ENCODE assay signal across 12 mouse cellular contexts in genomic region chr9:92597776-92598175, GRCm38 (mm10). TPM values are rescaled to one million over a fixed set of nuclear protein-coding genes. Genes with fewer than 3 reads are reported as not detected.
DNase-seq lines count a peak whose midpoint lies in the region; ATAC-seq lines count a peak whose summit lies in the region.
"Had no signal": no experiment of that assay in that cellular context is flagged by ENCODE, and none has a peak within 500 bp of the region (broad histone marks: within the 10 kb centered on the region; RNA-seq: fewer than 3 reads in every experiment).

No protein-coding gene starts in this region.

- DNase-seq in heart, adult 8-10 months (ENCODE audit: low spot score) = peak; percentile 30
- no peak for DNase-seq in heart, postnatal 25 days (ENCODE audit: low spot score)
- peak; percentile 34 for DNase-seq in adrenal gland, postnatal 10 days
- no peak for DNase-seq in hindbrain, embryonic 11.5 days (ENCODE audit: low spot score)
- no peak for DNase-seq in right cerebral cortex, postnatal 14 days
- no peak for DNase-seq in left cerebral cortex, postnatal 10 days (ENCODE audit: extremely low spot score in 1 of 2, low spot score in 2 of 2)
- DNase-seq: cerebellum, postnatal 36 days; heart, postnatal 10 days had no signal

- no peak overlapping the region for H3K27ac ChIP-seq in embryonic facial prominence, embryonic 12.5 days
- H3K27ac ChIP-seq in limb, embryonic 13.5 days = no peak overlapping the region
- H3K27ac ChIP-seq in hindbrain, embryonic 11.5 days (ENCODE audit: low read depth, low read length) = no peak overlapping the region
- H3K27ac ChIP-seq: lung, embryonic 15.5 days had no signal

- peaks cover 17% of the 10 kb centered on the region for H3K36me3 ChIP-seq in embryonic facial prominence, embryonic 12.5 days
- peaks cover 45% of the 10 kb centered on the region for H3K36me3 ChIP-seq in limb, embryonic 13.5 days
- no peaks in the 10 kb centered on the region for H3K36me3 ChIP-seq in hindbrain, embryonic 11.5 days (ENCODE audit: control insufficient read depth, insufficient read depth, low read length)

- intact Hi-C loops in heart, postnatal 25 days (cut with DNase I) = loop anchor here (5.0 kb wide), 1 partner anchor 50 kb away; no protein-coding TSS in a partner anchor
- intact Hi-C loops in left cerebral cortex, postnatal 10 days (cut with DNase I) = no loop called here

- H3K9me3 ChIP-seq in embryonic facial prominence, embryonic 12.5 days = no peaks in the 10 kb centered on the region
- H3K9me3 ChIP-seq in limb, embryonic 13.5 days = no peaks in the 10 kb centered on the region
- no peaks in the 10 kb centered on the region for H3K9me3 ChIP-seq in hindbrain, embryonic 11.5 days (ENCODE audit: control insufficient read depth, low read length)
- H3K9me3 ChIP-seq: lung, embryonic 15.5 days had no signal

- H3K27me3 ChIP-seq in embryonic facial prominence, embryonic 12.5 days = no peaks in the 10 kb centered on the region
- no peaks in the 10 kb centered on the region for H3K27me3 ChIP-seq in limb, embryonic 13.5 days
- no peaks in the 10 kb centered on the region for H3K27me3 ChIP-seq in hindbrain, embryonic 11.5 days (ENCODE audit: control insufficient read depth, insufficient read depth, low read length)
- H3K27me3 ChIP-seq: lung, embryonic 15.5 days had no signal

- whole genome bisulfite sequencing in embryonic facial prominence, embryonic 12.5 days = 40% methylated on average over 11 of the region's 11 CpGs
- WGBS in limb, embryonic 13.5 days = 11% methylated on average over 11 of the region's 11 CpGs
- 61% methylated on average over 11 of the region's 11 CpGs for WGBS in hindbrain, embryonic 11.5 days

- H3K4me2 ChIP-seq in embryonic facial prominence, embryonic 12.5 days (replicated peaks) = no peak overlapping the region
- no peak overlapping the region for H3K4me2 ChIP-seq in limb, embryonic 13.5 days (replicated peaks)
- H3K4me2 ChIP-seq in hindbrain, embryonic 11.5 days (replicated peaks; ENCODE audit: low read depth, low read length) = no peak overlapping the region
- H3K4me2 ChIP-seq: lung, embryonic 15.5 days had no signal

- H3K4me1 ChIP-seq in embryonic facial prominence, embryonic 12.5 days = no peaks in the 10 kb centered on the region
- peaks cover 7% of the 10 kb centered on the region; the same call in 1 of the 2 replicates for H3K4me1 ChIP-seq in limb, embryonic 13.5 days
- H3K4me1 ChIP-seq in hindbrain, embryonic 11.5 days (replicated peaks; ENCODE audit: control insufficient read depth, insufficient read depth, low read length) = no peaks in the 10 kb centered on the region
- H3K4me1 ChIP-seq: lung, embryonic 15.5 days had no signal

- no peak overlapping the region for H3K4me3 ChIP-seq in embryonic facial prominence, embryonic 12.5 days
- H3K4me3 ChIP-seq in limb, embryonic 13.5 days = no peak overlapping the region
- no peak overlapping the region for H3K4me3 ChIP-seq in hindbrain, embryonic 11.5 days (ENCODE audit: low read depth, low read length)
- H3K4me3 ChIP-seq: lung, embryonic 15.5 days had no signal

- peak; percentile 47; the same call in 1 of the 2 replicates for ATAC-seq in embryonic facial prominence, embryonic 12.5 days (ENCODE audit: insufficient number of reproducible peaks, insufficient read depth, low FRiP score, low TSS enrichment)
- ATAC-seq in limb, embryonic 13.5 days (ENCODE audit: low FRiP score, low read depth) = peak; percentile 74; the same call in 1 of the 2 replicates
- ATAC-seq in hindbrain, embryonic 11.5 days (ENCODE audit: low FRiP score) = no peak
- ATAC-seq: activated CD4-positive, CD25-positive, alpha-beta regulatory T cell, adult 4 months had no signal

- H3K9ac ChIP-seq in embryonic facial prominence, embryonic 12.5 days = no peak overlapping the region
- H3K9ac ChIP-seq in limb, embryonic 13.5 days = no peak overlapping the region
- H3K9ac ChIP-seq in hindbrain, embryonic 11.5 days (ENCODE audit: low read depth, low read length) = no peak overlapping the region
- H3K9ac ChIP-seq: lung, embryonic 15.5 days had no signal

RNA-seq across cellular contexts. Expression of gene Plod2, which starts 55.8 kb away (rescaled TPM):
- 10 to 100 TPM; 12.7 to 16.6 (median 14.8) TPM for total RNA-seq in heart, adult 8-10 months (2022)
- total RNA-seq in heart, postnatal 25 days (2021) = 10 to 100 TPM; 17.2 to 20.9 TPM
- total RNA-seq in adrenal gland, postnatal 10 days (2021) = 100 to 1,000 TPM in 1 of 2 experiments, 10 to 100 TPM in 1; 95.6 to 128 TPM
- 60.5 and 61.0 TPM in 2 replicates for polyA plus RNA-seq in embryonic facial prominence, embryonic 12.5 days (2016; fragmentation: Nextera tagmentation; extraction: Ambion mirVana)
- polyA plus RNA-seq in limb, embryonic 13.5 days (2015; fragmentation: Nextera tagmentation; extraction: Ambion mirVana) = 56.6 and 62.8 TPM in 2 replicates
- 36.8 and 40.6 TPM in 2 replicates for polyA plus RNA-seq in hindbrain, embryonic 11.5 days (2014; fragmentation: Nextera tagmentation; extraction: Ambion mirVana)
- 10 to 100 TPM in 1 of 2 experiments, 1 to 10 TPM in 1; 9.2 to 12.2 TPM for total RNA-seq in left cerebral cortex, postnatal 10 days (2021)

Comparison
In these comparisons a context has a peak if more than half of its experiments do, and no peak if none do; other contexts are left out.
1. DNase-seq: peak in heart, adult 8-10 months (single experiment) and adrenal gland, postnatal 10 days (single experiment); none in heart, postnatal 25 days (single experiment), hindbrain, embryonic 11.5 days (single experiment), right cerebral cortex, postnatal 14 days (single experiment) and left cerebral cortex, postnatal 10 days (0 of 2).
2. RNA of gene Plod2, which starts 55.8 kb away (total RNA-seq): 95.6 to 128 TPM in adrenal gland, postnatal 10 days; 17.2 to 20.9 TPM in heart, postnatal 25 days, 12.7 to 16.6 TPM in heart, adult 8-10 months and 9.2 to 12.2 TPM in left cerebral cortex, postnatal 10 days; every median in the first group is over 4 times any median in the second.